Mouse (Mus musculus) limb, embryonic 10.5 days (tissue): ENCODE results near the gene Ybx2. TPM values are rescaled to one million over a fixed set of nuclear protein-coding genes. Genes with fewer than 3 reads are reported as not detected.
"Not testable (repeated sequence)": the region's sequence is repeated elsewhere in the genome, so short reads cannot be mapped to it uniquely, and the experiment has no call there.

Experiments
- DNase-seq: peaks from one replicate; pipeline ENCODE4 v3.0.0-alpha.2; 2017; ENCODE audit warnings: low spot score
- H3K27ac ChIP-seq: fragments of 300-500 bp; sonication (generic); 2 replicates; pipeline ENCODE4 v1.5.1; 2016; ENCODE audit warnings: mild to moderate bottlenecking
- H3K27me3 ChIP-seq: fragments of 300-500 bp; sonication (generic); 2 replicates; pipeline ENCODE4 v1.6.1; 2016; ENCODE audit warnings: low read depth, mild to moderate bottlenecking; ENCODE audit not compliant: poor library complexity, severe bottlenecking
- H3K36me3 ChIP-seq: fragments of 300-500 bp; sonication (generic); 2 replicates; pipeline ENCODE4 v1.6.1; 2016; ENCODE audit warnings: mild to moderate bottlenecking, moderate library complexity
- H3K4me1 ChIP-seq: fragments of 300-500 bp; sonication (generic); 2 replicates; pipeline ENCODE4 v1.6.1; 2016
- H3K4me3 ChIP-seq: fragments of 300-500 bp; sonication (generic); 2 replicates; pipeline ENCODE4 v1.5.1; 2016; ENCODE audit warnings: mild to moderate bottlenecking, moderate library complexity
- H3K9me3 ChIP-seq: fragments of 300-500 bp; sonication (generic); replicated peaks from 2 replicates; pipeline ENCODE4 v1.6.1; 2016; ENCODE audit warnings: mild to moderate bottlenecking
- WGBS: fragments of 180-500 bp; shearing (Covaris S2); methylation state at CpG from one replicate; pipeline ENCODE4 v1.1.7; 2016; 5-methylcytosine and 5-hydroxymethylcytosine counted together
- polyA plus RNA-seq: library from polyadenylated mRNA; unstranded; fragments of >200 nt; fragmentation: Nextera tagmentation; extraction: Ambion mirVana; gene quantifications from 2 replicates; pipeline ENCODE4 v1.2.1, GENCODE M21; 2016

The Ybx2 gene
- polyA plus RNA-seq, 1 experiment from 2014 or later: 6.1 TPM

- Histone ChIP-seq H3K27me3 (no peaks in the 10 kb centered on the region), H3K4me3 (peak overlapping the region; percentile 57), H3K9me3 (no peaks in the 10 kb centered on the region), H3K36me3 (peaks cover 52% of the 10 kb centered on the region), H3K27ac (peak overlapping the region; percentile 96), H3K4me1 (peaks cover 31% of the 10 kb centered on the region)
- no peak for DNase-seq
- WGBS: 93% methylated on average over 18 of the region's 18 CpGs
Observed at GRCm38 (mm10) chr11:69945997-69946891, 10.6 kb downstream of the Ybx2 start.

- peaks cover 41% of the 10 kb centered on the region for H3K36me3 ChIP-seq
- H3K9me3 ChIP-seq: no peaks in the 10 kb centered on the region
- peak overlapping the region; percentile 57 for H3K4me3 ChIP-seq
- peak overlapping the region; percentile 96 for H3K27ac ChIP-seq
- DNase-seq: peak; percentile 75
- 2% methylated on average over 29 of the region's 29 CpGs for WGBS
- H3K27me3 ChIP-seq: no peaks in the 10 kb centered on the region
- H3K4me1 ChIP-seq: peaks cover 31% of the 10 kb centered on the region
Observed at GRCm38 (mm10) chr11:69947337-69948065, 11.9 kb downstream of the Ybx2 start.

- DNase-seq: peak; percentile 96
- H3K27ac ChIP-seq: peak within 1 kb of the TSS; percentile 96
- peaks cover 31% of the 10 kb centered on the region for H3K4me1 ChIP-seq
- H3K36me3 ChIP-seq: peaks cover 34% of the 10 kb centered on the region
- WGBS: under 1% methylated on average over 32 of the region's 34 CpGs
- H3K9me3 ChIP-seq: no peaks in the 10 kb centered on the region
- H3K4me3 ChIP-seq: peak within 1 kb of the TSS; percentile 57
- H3K27me3 ChIP-seq: no peaks in the 10 kb centered on the region
Observed at GRCm38 (mm10) chr11:69948066-69948762, 12.6 kb downstream of the Ybx2 start, which contains the start of gene Slc2a4. Gene Slc2a4 (minus strand): TSS chr11:69948188.

DNA sequence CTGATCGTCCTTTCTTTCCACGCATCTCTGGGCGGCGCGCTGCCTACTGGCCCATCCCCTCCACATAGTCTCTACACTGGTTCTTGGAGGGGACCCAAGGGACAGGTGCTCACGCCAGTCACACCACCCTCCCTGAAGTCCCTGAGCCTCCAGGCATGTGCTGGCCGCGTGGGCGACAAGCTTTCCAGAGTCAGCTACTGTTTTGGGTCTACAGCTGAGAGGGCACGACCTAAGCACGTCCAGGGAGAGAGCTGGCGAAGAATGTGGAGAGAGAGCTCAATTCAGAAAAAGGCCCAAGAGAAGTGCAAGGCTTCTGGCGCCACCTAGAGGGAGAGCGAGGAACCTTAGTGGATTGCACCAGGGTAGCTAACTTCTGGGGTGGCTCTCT, 13.2 kb downstream of the Ybx2 start:
- H3K27ac ChIP-seq: peak overlapping the region; percentile 96

GRCm38 (mm10) chr11:69950807-69951459, 15.3 kb downstream of the Ybx2 start:
- Histone ChIP-seq H3K27ac (no peak overlapping the region), H3K4me1 (peaks cover 28% of the 10 kb centered on the region), H3K27me3 (no peaks in the 10 kb centered on the region), H3K9me3 (no peaks in the 10 kb centered on the region), H3K36me3 (peaks cover 7% of the 10 kb centered on the region), H3K4me3 (no peak overlapping the region)
- WGBS: 47% methylated on average over 4 of the region's 4 CpGs
- DNase-seq: no peak

More for the DNA sequence above, 13.2 kb downstream of the Ybx2 start:
- H3K4me3 ChIP-seq: peak overlapping the region; percentile 57
- H3K9me3 ChIP-seq: no peaks in the 10 kb centered on the region
- H3K27me3 ChIP-seq: no peaks in the 10 kb centered on the region
- peaks cover 31% of the 10 kb centered on the region for H3K4me1 ChIP-seq
- DNase-seq: peak; percentile 92
- H3K36me3 ChIP-seq: peaks cover 29% of the 10 kb centered on the region
- WGBS: 0% methylated on average over 14 of the region's 14 CpGs

DNA sequence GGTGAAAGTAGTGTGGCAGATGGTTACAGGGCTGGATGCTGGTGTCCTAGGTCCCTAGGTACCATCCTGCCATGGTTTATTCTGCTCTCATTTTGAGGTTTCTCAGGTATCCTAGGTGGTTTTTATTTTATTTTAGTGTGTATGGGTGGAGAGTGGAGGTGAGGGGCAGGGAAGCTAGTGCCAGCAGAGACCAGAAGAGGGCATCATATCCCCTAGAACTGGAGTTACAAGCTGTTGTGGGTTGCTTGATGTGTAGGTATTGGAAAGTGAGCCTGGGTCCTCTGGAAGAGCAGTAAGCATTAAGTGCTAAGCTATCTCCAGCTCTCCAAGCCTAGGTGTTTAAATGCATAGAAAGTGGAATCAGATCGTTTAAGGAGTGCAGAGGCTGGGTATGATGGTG, 16.7 kb downstream of the Ybx2 start:
- 31% methylated on average over 1 of the region's 1 CpGs for WGBS
- peaks cover 15% of the 10 kb centered on the region for H3K4me1 ChIP-seq
- no peaks in the 10 kb centered on the region for H3K9me3 ChIP-seq
- H3K27ac ChIP-seq: no peak overlapping the region
- no peaks in the 10 kb centered on the region for H3K27me3 ChIP-seq
- H3K36me3 ChIP-seq: no peaks in the 10 kb centered on the region
- no peak for DNase-seq
- H3K4me3 ChIP-seq: no peak overlapping the region

DNA sequence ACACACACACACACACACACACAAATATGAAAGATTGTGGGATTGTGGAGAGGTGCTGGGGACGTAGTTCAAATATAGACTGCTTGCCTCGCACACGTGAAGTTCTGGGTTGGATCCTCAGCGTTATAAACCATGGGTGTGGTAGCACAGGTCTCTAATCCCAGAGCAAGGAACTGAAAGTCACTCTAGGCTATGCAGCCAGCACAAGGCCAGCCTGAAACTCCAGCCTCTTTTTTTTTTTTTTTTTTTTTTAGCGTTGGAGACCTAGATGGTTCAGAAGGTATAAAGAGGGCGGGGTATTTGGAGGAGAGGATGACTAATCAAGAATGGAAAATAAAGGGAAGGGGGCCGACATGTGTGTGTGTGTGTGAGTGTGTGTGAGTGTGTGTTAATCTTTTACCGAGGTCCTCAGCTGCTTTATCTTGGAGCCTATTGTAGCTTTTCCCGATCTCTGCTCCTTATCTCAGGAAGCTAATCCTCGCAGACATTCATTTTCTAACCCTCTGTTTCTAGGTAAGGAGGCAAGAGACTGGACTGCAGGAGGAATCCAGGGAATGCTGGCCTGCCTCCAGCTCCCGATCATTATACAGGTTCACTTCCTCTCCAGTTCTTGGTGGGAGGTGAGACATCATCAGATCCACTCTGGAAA, 17.8 kb downstream of the Ybx2 start:
- H3K4me3 ChIP-seq: no peak overlapping the region
- 79% methylated on average over 11 of the region's 11 CpGs for WGBS

GRCm38 (mm10) chr11:69955618-69956017, 20.0 kb downstream of the Ybx2 start:
- not testable (repeated sequence) for H3K36me3 ChIP-seq

More for the DNA sequence above, 17.8 kb downstream of the Ybx2 start:
- DNase-seq: no peak
- H3K9me3 ChIP-seq: no peaks in the 10 kb centered on the region
- H3K36me3 ChIP-seq: no peaks in the 10 kb centered on the region
- peaks cover 10% of the 10 kb centered on the region for H3K4me1 ChIP-seq
- no peaks in the 10 kb centered on the region for H3K27me3 ChIP-seq
- no peak overlapping the region for H3K27ac ChIP-seq

DNA sequence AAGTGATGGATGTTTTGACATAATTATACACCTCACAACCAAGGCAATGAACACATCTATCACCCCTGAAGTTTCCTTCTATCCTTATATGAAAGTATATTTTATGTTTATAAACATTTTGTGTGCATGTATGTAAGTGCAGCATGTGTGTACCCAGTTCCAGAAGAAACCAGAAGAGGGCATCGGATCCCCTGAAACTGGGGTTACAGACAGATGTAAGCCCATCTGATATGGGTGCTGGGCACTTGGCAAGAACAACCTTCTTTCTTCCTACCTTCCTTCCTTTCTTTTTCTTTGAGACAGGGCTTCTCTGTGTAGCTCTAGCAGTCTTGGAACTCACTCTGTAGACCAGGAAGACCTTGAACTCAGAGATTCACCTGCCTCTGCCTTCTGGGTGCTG, 20.6 kb downstream of the Ybx2 start:
- 71% methylated on average over 1 of the region's 1 CpGs for WGBS
- no peaks in the 10 kb centered on the region for H3K36me3 ChIP-seq
- no peak for DNase-seq

More at GRCm38 (mm10) chr11:69955618-69956017, 20.0 kb downstream of the Ybx2 start:
- H3K4me1 ChIP-seq, H3K27ac ChIP-seq, H3K27me3 ChIP-seq, H3K9me3 ChIP-seq, DNase-seq, H3K4me3 ChIP-seq: not testable (repeated sequence)
- 75% methylated on average over 4 of the region's 4 CpGs for WGBS

DNA sequence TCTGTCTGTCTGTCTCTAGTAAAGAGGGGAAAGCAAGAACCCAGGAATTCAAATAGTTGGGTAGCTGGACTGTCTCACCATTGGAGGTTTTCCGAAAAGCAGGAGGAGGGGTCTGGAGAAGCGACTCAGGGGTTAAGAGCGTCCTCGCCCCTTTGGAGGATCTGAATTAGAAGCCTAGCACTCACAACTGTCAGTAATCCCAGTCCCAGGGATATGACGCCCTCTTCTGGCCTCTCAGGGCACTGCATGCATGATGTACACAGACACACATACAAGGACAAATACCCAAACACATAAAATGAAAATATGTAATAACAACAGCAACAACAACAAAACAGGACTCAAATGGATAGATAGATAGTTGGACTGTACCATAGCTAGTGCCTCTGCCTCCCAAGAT, 25.0 kb downstream of the Ybx2 start:
- H3K27ac ChIP-seq: no peak overlapping the region
- H3K4me1 ChIP-seq: peaks cover 6% of the 10 kb centered on the region; the same call in 1 of the 2 replicates
- DNase-seq: no peak
- no peaks in the 10 kb centered on the region for H3K9me3 ChIP-seq
- H3K36me3 ChIP-seq: no peaks in the 10 kb centered on the region
- H3K4me3 ChIP-seq: no peak overlapping the region
- 32% methylated on average over 5 of the region's 5 CpGs for WGBS
- H3K27me3 ChIP-seq: peaks cover 49% of the 10 kb centered on the region

More for the DNA sequence above, 20.6 kb downstream of the Ybx2 start:
- Histone ChIP-seq H3K27me3 (0 out of 2 replicates have a peak, but pooled peaks cover 6% of the 10 kb centered on the region), H3K27ac (no peak overlapping the region), H3K9me3 (no peaks in the 10 kb centered on the region), H3K4me1 (no peaks in the 10 kb centered on the region), H3K4me3 (no peak overlapping the region)

- H3K27ac ChIP-seq: no peak overlapping the region
- H3K36me3 ChIP-seq: 0 out of 2 replicates have a peak, but pooled peaks cover 2% of the 10 kb centered on the region
- H3K4me3 ChIP-seq: no peak overlapping the region
- no peak for DNase-seq
- WGBS: 47% methylated on average over 5 of the region's 5 CpGs
- H3K27me3 ChIP-seq: peaks cover 61% of the 10 kb centered on the region
- H3K4me1 ChIP-seq: peaks cover 17% of the 10 kb centered on the region
- H3K9me3 ChIP-seq: no peaks in the 10 kb centered on the region
Observed at GRCm38 (mm10) chr11:69961841-69962240, 26.2 kb downstream of the Ybx2 start.
